In genomic region chr5:102977138-102977537, GRCm38 (mm10) we compare ENCODE assay signal across 9 mouse cellular contexts.
A peak's percentile ranks its signal among the peaks of the same experiment; 100 is the strongest.
DNase-seq lines count a peak whose midpoint lies in the region; ATAC-seq and TF ChIP-seq lines count a peak whose summit lies in the region.
"Had no signal": no experiment of that assay in that cellular context is flagged by ENCODE, and none has a peak within 500 bp of the region (broad histone marks: within the 10 kb centered on the region; RNA-seq: fewer than 3 reads in every experiment).

No protein-coding gene starts in this region.

- 54% methylated on average over 6 of the region's 6 CpGs for WGBS in heart, embryonic 12.5 days
- WGBS in forebrain, embryonic 12.5 days = 51% methylated on average over 6 of the region's 6 CpGs
- WGBS in midbrain, embryonic 13.5 days = 46% methylated on average over 6 of the region's 6 CpGs
- WGBS in intestine, postnatal 0 days = 52% methylated on average over 6 of the region's 6 CpGs

- in situ Hi-C loops in CH12.LX (cut with MboI; ENCODE audit: low pct_ligation_motif_present, low pct_unique_long_range_greater_than_20kb, low sequenced_read_pairs) = no loop called here

- no peaks in the 10 kb centered on the region for H3K36me3 ChIP-seq in heart, embryonic 12.5 days
- H3K36me3 ChIP-seq in CH12.LX (replicated peaks in 1 of 2; ENCODE audit: control insufficient read depth in 1 of 2, insufficient read depth in 1 of 2, low read length in 1 of 2) = no peaks in the 10 kb centered on the region
- H3K36me3 ChIP-seq in forebrain, embryonic 12.5 days (replicated peaks) = no peaks in the 10 kb centered on the region
- H3K36me3 ChIP-seq in midbrain, embryonic 13.5 days = no peaks in the 10 kb centered on the region
- H3K36me3 ChIP-seq in intestine, postnatal 0 days (ENCODE audit: control insufficient read depth, insufficient read depth) = no peaks in the 10 kb centered on the region

- TF ChIP-seq POLR2A in CH12.LX (IDR thresholded peaks at IDR 0.05; ENCODE audit: low read depth, low read length) = no peak

- no peaks in the 10 kb centered on the region for H3K9me3 ChIP-seq in heart, embryonic 12.5 days (replicated peaks)
- H3K9me3 ChIP-seq in CH12.LX (replicated peaks; ENCODE audit: low read length) = no peaks in the 10 kb centered on the region
- no peaks in the 10 kb centered on the region for H3K9me3 ChIP-seq in forebrain, embryonic 12.5 days
- no peaks in the 10 kb centered on the region for H3K9me3 ChIP-seq in midbrain, embryonic 13.5 days
- H3K9me3 ChIP-seq in intestine, postnatal 0 days (ENCODE audit: control insufficient read depth) = no peaks in the 10 kb centered on the region

- no peak for TF ChIP-seq EP300 in CH12.LX (IDR thresholded peaks at IDR 0.05; ENCODE audit: low read length)

- no peaks in the 10 kb centered on the region for H3K27me3 ChIP-seq in heart, embryonic 12.5 days (replicated peaks)
- H3K27me3 ChIP-seq in CH12.LX (replicated peaks) = no peaks in the 10 kb centered on the region
- H3K27me3 ChIP-seq in forebrain, embryonic 12.5 days = no peaks in the 10 kb centered on the region
- H3K27me3 ChIP-seq in midbrain, embryonic 13.5 days = no peaks in the 10 kb centered on the region
- no peaks in the 10 kb centered on the region for H3K27me3 ChIP-seq in intestine, postnatal 0 days (replicated peaks; ENCODE audit: control insufficient read depth, insufficient read depth, low read length)

- H3K79me2 ChIP-seq in CH12.LX (replicated peaks; ENCODE audit: control insufficient read depth, extremely low read depth, insufficient read depth, poor library complexity, severe bottlenecking) = no peaks in the 10 kb centered on the region

- 0 out of 2 replicates have a peak overlapping the region, but pooled peaks have one; percentile 7 for H3K4me2 ChIP-seq in heart, embryonic 12.5 days
- H3K4me2 ChIP-seq in CH12.LX (ENCODE audit: insufficient read depth, low read depth, poor library complexity, severe bottlenecking) = peak overlapping the region; percentile 57
- H3K4me2 ChIP-seq in forebrain, embryonic 12.5 days = 0 out of 2 replicates have a peak overlapping the region, but pooled peaks have one; percentile 5
- no peak overlapping the region for H3K4me2 ChIP-seq in midbrain, embryonic 13.5 days (replicated peaks)
- H3K4me2 ChIP-seq in intestine, postnatal 0 days (replicated peaks; ENCODE audit: low read depth) = no peak overlapping the region

- no peak overlapping the region for H3K27ac ChIP-seq in heart, embryonic 12.5 days (ENCODE audit: poor library complexity, severe bottlenecking)
- H3K27ac ChIP-seq in CH12.LX (ENCODE audit: insufficient read depth, low read depth) = no peak overlapping the region
- peak overlapping the region; percentile 69 for H3K27ac ChIP-seq in forebrain, embryonic 12.5 days
- peak overlapping the region; percentile 80 for H3K27ac ChIP-seq in midbrain, embryonic 13.5 days
- H3K27ac ChIP-seq in intestine, postnatal 0 days (ENCODE audit: low read depth, low read length) = no peak overlapping the region
- H3K27ac ChIP-seq: liver, embryonic 14.5 days had no signal

- TF ChIP-seq RAD21 in CH12.LX (IDR thresholded peaks at IDR 0.05; ENCODE audit: low read depth, low read length) = no peak

- dilution Hi-C loops in CH12.LX (cut with MboI; ENCODE audit: extremely low pct_ligation_motif_present, extremely low pct_unique_long_range_greater_than_20kb, low sequenced_read_pairs) = no loop called here

- no peak overlapping the region for H3K9ac ChIP-seq in heart, embryonic 12.5 days
- no peak overlapping the region for H3K9ac ChIP-seq in CH12.LX (ENCODE audit: insufficient read depth, low read depth)
- no peak overlapping the region for H3K9ac ChIP-seq in forebrain, embryonic 12.5 days
- H3K9ac ChIP-seq in midbrain, embryonic 13.5 days (replicated peaks) = no peak overlapping the region
- no peak overlapping the region for H3K9ac ChIP-seq in intestine, postnatal 0 days (ENCODE audit: low read depth, low read length)
- H3K9ac ChIP-seq: liver, embryonic 14.5 days had no signal

- H3K4me1 ChIP-seq in heart, embryonic 12.5 days (replicated peaks) = 0 out of 2 replicates have a peak, but pooled peaks cover 3% of the 10 kb centered on the region
- H3K4me1 ChIP-seq in CH12.LX (ENCODE audit: control insufficient read depth in 1 of 2, insufficient read depth in 2 of 2) = peaks cover 5 to 16% of the 10 kb centered on the region in 2 experiments; a peak in 3 of 4 replicates
- peaks cover 21% of the 10 kb centered on the region for H3K4me1 ChIP-seq in forebrain, embryonic 12.5 days
- peaks cover 25% of the 10 kb centered on the region for H3K4me1 ChIP-seq in midbrain, embryonic 13.5 days (replicated peaks)
- no peaks in the 10 kb centered on the region for H3K4me1 ChIP-seq in intestine, postnatal 0 days (replicated peaks; ENCODE audit: control insufficient read depth, insufficient read depth, low read length)

- no peak overlapping the region for H3K4me3 ChIP-seq in heart, embryonic 12.5 days
- peak overlapping the region in 2 of 3 experiments; percentile 24 to 35 for H3K4me3 ChIP-seq in CH12.LX (replicated peaks in 1 of 3; ENCODE audit: low read depth in 2 of 3, low read length in 2 of 3, poor library complexity in 1 of 3)
- H3K4me3 ChIP-seq in forebrain, embryonic 12.5 days (replicated peaks) = no peak overlapping the region
- H3K4me3 ChIP-seq in midbrain, embryonic 13.5 days (replicated peaks) = no peak overlapping the region
- H3K4me3 ChIP-seq in intestine, postnatal 0 days (ENCODE audit: low read depth, low read length) = no peak overlapping the region

- no peak for TF ChIP-seq CTCF in CH12.LX (conservative IDR thresholded peaks at IDR 0.05 in 1 of 2, IDR thresholded peaks at IDR 0.05 in 1 of 2; ENCODE audit: low read depth in 2 of 2, low read length in 2 of 2)
- TF ChIP-seq CTCF in intestine, postnatal 0 days (IDR thresholded peaks at IDR 0.05; ENCODE audit: low read depth) = no peak

- ATAC-seq in heart, embryonic 12.5 days (ENCODE audit: insufficient number of reproducible peaks, low FRiP score) = no peak
- 0 out of 2 replicates have a peak, but pooled peaks have one; percentile 76 for ATAC-seq in forebrain, embryonic 12.5 days (ENCODE audit: low FRiP score)
- peak; percentile 71 for ATAC-seq in midbrain, embryonic 13.5 days
- no peak for ATAC-seq in intestine, postnatal 0 days

- DNase-seq in heart, adult 9 months (ENCODE audit: low spot score in 2 of 2) = no peak
- DNase-seq in CH12.LX (ENCODE audit: extremely low read depth) = peak; percentile 65
- DNase-seq in cerebellum, adult 11 months = no peak
- no peak for DNase-seq in adrenal gland, postnatal 36 days

TF ChIP-seq in CH12.LX, 34 proteins besides CTCF, POLR2A, EP300 and RAD21:
- TF ChIP-seq CHD2 (IDR thresholded peaks at IDR 0.05; ENCODE audit: low read length) (no peak), POLR2AphosphoS2 (IDR thresholded peaks at IDR 0.05; ENCODE audit: low read depth, low read length) (no peak), ZMIZ1 (IDR thresholded peaks at IDR 0.05; ENCODE audit: low read depth, low read length) (no peak), E2F4 (IDR thresholded peaks at IDR 0.05; ENCODE audit: insufficient replicate concordance, low read depth, low read length) (no peak), IRF4 (IDR thresholded peaks at IDR 0.05; ENCODE audit: low read depth, low read length) (no peak), ETS1 (conservative IDR thresholded peaks at IDR 0.05; ENCODE audit: low read depth, low read length) (no peak), ELF1 (IDR thresholded peaks at IDR 0.05; ENCODE audit: low read depth, low read length) (no peak), NELFE (IDR thresholded peaks at IDR 0.05; ENCODE audit: low read depth, low read length) (no peak), CHD1 (IDR thresholded peaks at IDR 0.05; ENCODE audit: low read depth, low read length) (no peak)

Comparison
In these comparisons a context has a peak if more than half of its experiments do, and no peak if none do; other contexts are left out.
1. ATAC-seq: peak in forebrain, embryonic 12.5 days (single experiment) and midbrain, embryonic 13.5 days (single experiment); none in heart, embryonic 12.5 days (single experiment) and intestine, postnatal 0 days (single experiment).
2. H3K27ac ChIP-seq: peak in forebrain, embryonic 12.5 days (single experiment) and midbrain, embryonic 13.5 days (single experiment); none in heart, embryonic 12.5 days (single experiment), CH12.LX (single experiment) and intestine, postnatal 0 days (single experiment).
3. H3K4me2 ChIP-seq: peak in heart, embryonic 12.5 days (single experiment), CH12.LX (single experiment) and forebrain, embryonic 12.5 days (single experiment); none in midbrain, embryonic 13.5 days (single experiment) and intestine, postnatal 0 days (single experiment).
4. H3K4me3 ChIP-seq: peak in CH12.LX (2 of 3); none in heart, embryonic 12.5 days (single experiment), forebrain, embryonic 12.5 days (single experiment), midbrain, embryonic 13.5 days (single experiment) and intestine, postnatal 0 days (single experiment).